Mouse (Mus musculus) stomach, postnatal 0 days (tissue): ENCODE results near the gene Pttg1ip.

Experiments
- CTCF ChIP-seq: IDR thresholded peaks from 2 replicates; pipeline ENCODE4 v1.5.1; 2016; ENCODE audit warnings: antibody characterized with exemption, low read depth, mild to moderate bottlenecking, moderate library complexity
- EP300 ChIP-seq: optimal IDR thresholded peaks from 2 replicates; pipeline ENCODE3; 2016; ENCODE audit warnings: antibody characterized with exemption

DNA sequence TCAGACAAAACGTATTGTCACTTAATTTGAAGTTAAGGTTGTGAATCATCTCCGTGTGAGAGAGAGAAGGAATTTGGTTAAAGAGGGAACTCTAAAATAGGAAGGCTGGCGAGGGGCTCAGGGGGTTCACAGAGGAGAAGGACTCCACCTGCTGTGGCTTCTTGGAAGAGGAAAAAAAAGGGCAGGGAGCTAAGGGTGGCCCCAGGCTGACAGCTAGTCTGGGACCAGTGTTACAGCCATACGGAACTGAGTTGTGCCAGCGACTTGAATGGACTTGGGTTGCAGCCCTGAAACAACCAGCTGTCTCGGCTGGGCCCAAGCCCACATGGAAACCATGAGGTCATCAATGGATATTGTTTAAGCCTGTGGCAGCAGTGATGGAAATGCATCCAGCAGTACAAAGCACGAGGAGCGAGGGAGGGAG, 41.6 kb downstream of the Pttg1ip start:
- TF ChIP-seq CTCF (peak; percentile 38; the same call in 1 of the 2 replicates), EP300 (no peak)
